Mouse (Mus musculus) stomach, postnatal 0 days (tissue): ENCODE results near the gene Agrp.

Experiments
- CTCF ChIP-seq: IDR thresholded peaks from 2 replicates; pipeline ENCODE4 v1.5.1; 2016; ENCODE audit warnings: antibody characterized with exemption, low read depth, mild to moderate bottlenecking, moderate library complexity
- EP300 ChIP-seq: optimal IDR thresholded peaks from 2 replicates; pipeline ENCODE3; 2016; ENCODE audit warnings: antibody characterized with exemption

- TF ChIP-seq CTCF (no peak), EP300 (no peak)
Measured at GRCm38 (mm10) chr8:105637601-105638041, 428 bp upstream of the Agrp start.
